Mouse (Mus musculus): ENCODE measurements around the gene Macrod1. TPM values are rescaled to one million over a fixed set of nuclear protein-coding genes. Genes with fewer than 3 reads are reported as not detected.

The Macrod1 gene
- total RNA-seq, 1 experiment from 2014 or later = 11.2 TPM

- no peak for ATAC-seq (replicated peaks in 1 of 2; ENCODE audit: insufficient read depth in 1 of 2, low FRiP score in 2 of 2, low TSS enrichment in 1 of 2, low read depth in 1 of 2, poor library complexity in 2 of 2, severe bottlenecking in 2 of 2)
These were observed 85.8 kb downstream of the Macrod1 start for GRCm38 (mm10) chr19:7142207-7142915.

DNA sequence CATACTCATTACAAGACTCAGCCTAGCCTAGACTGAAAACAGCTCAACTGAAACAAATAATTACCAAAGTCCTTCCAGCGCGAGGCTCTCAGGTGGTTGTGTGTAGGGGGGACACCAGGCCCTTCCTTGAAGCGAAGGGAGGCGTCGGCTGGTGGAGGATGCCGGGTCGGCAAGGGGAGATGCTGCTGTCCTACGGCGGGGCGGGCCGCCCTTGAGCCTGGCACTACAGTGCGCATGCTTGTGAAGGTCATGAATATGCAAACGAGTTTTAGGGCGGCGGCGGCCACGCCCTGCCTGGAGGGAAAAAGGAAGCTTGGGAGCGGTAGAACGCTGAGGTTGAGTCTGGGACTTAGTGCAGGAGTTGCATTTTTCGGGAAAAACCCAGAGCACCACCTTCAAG is 87.2 kb downstream of the Macrod1 start:
- peak; percentile 68 to 71 for ATAC-seq (replicated peaks in 1 of 2; ENCODE audit: insufficient read depth in 1 of 2, low FRiP score in 2 of 2, low TSS enrichment in 1 of 2, low read depth in 1 of 2, poor library complexity in 2 of 2, severe bottlenecking in 2 of 2)

GRCm38 (mm10) chr19:7144458-7144857 is 87.8 kb downstream of the Macrod1 start:
- ATAC-seq (replicated peaks in 1 of 2; ENCODE audit: insufficient read depth in 1 of 2, low FRiP score in 2 of 2, low TSS enrichment in 1 of 2, low read depth in 1 of 2, poor library complexity in 2 of 2, severe bottlenecking in 2 of 2) = no peak

- no peak for ATAC-seq (replicated peaks in 1 of 2; ENCODE audit: insufficient read depth in 1 of 2, low FRiP score in 2 of 2, low TSS enrichment in 1 of 2, low read depth in 1 of 2, poor library complexity in 2 of 2, severe bottlenecking in 2 of 2)
These were observed 89.8 kb downstream of the Macrod1 start for GRCm38 (mm10) chr19:7146376-7146775.

DNA sequence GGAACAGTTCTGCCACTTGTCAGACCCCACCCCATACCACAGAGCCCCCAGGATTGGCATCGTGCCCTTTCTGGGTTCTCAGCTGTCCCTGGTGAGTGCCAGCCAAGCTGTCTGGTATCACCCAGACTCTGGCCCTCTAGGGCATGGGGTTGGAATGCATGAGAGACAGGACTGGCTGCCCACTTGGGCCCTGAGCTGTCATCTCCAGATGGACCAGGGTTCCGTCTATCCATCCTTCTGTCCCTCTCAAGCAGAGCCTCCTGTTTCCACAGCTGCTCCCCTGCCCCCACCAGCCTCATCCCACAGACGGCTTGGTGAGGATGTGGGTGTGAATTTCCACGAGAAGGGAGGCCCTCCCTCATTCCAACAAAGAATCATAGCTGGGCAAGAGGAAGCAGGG is 91.5 kb downstream of the Macrod1 start:
- ATAC-seq (replicated peaks in 1 of 2; ENCODE audit: insufficient read depth in 1 of 2, low FRiP score in 2 of 2, low TSS enrichment in 1 of 2, low read depth in 1 of 2, poor library complexity in 2 of 2, severe bottlenecking in 2 of 2) = no peak

DNA sequence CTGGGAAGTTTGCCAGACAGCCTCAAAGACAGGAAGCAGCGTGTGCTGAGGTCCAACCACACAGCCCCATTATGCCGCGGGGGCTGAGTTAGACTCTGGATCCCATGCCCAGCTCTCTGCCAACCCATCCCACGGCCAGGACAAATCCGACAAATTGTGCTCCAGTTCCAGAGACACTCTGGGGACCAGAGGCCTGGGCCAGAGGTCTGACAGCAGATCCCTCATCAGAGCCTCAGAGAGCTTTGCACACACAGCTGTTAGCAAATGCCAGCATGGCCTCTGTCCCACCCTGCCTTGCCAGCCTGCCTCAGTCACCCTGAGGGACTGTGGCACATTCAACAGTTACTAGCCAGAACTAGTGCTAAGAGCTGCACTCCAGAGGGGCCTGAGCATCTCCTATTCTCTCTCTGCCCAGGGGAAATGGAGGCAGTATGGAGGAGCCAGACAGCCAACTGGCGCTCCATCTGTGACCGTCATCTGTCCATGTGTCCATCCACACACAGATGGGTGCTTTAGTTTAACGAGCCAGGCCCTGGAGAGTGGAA is 92.0 kb downstream of the Macrod1 start:
- ATAC-seq (replicated peaks in 1 of 2; ENCODE audit: insufficient read depth in 1 of 2, low FRiP score in 2 of 2, low TSS enrichment in 1 of 2, low read depth in 1 of 2, poor library complexity in 2 of 2, severe bottlenecking in 2 of 2) = no peak

GRCm38 (mm10) chr19:7149158-7149685 is 92.6 kb downstream of the Macrod1 start:
- ATAC-seq (replicated peaks in 1 of 2; ENCODE audit: insufficient read depth in 1 of 2, low FRiP score in 2 of 2, low TSS enrichment in 1 of 2, low read depth in 1 of 2, poor library complexity in 2 of 2, severe bottlenecking in 2 of 2) = no peak

GRCm38 (mm10) chr19:7151300-7151926 is 94.8 kb downstream of the Macrod1 start:
- ATAC-seq (replicated peaks in 1 of 2; ENCODE audit: insufficient read depth in 1 of 2, low FRiP score in 2 of 2, low TSS enrichment in 1 of 2, low read depth in 1 of 2, poor library complexity in 2 of 2, severe bottlenecking in 2 of 2) = no peak

GRCm38 (mm10) chr19:7151927-7152653 is 95.5 kb downstream of the Macrod1 start:
- ATAC-seq (replicated peaks in 1 of 2; ENCODE audit: insufficient read depth in 1 of 2, low FRiP score in 2 of 2, low TSS enrichment in 1 of 2, low read depth in 1 of 2, poor library complexity in 2 of 2, severe bottlenecking in 2 of 2) = no peak

GRCm38 (mm10) chr19:7153232-7153631 is 96.6 kb downstream of the Macrod1 start:
- no peak for ATAC-seq (replicated peaks in 1 of 2; ENCODE audit: insufficient read depth in 1 of 2, low FRiP score in 2 of 2, low TSS enrichment in 1 of 2, low read depth in 1 of 2, poor library complexity in 2 of 2, severe bottlenecking in 2 of 2)

- ATAC-seq (replicated peaks in 1 of 2; ENCODE audit: insufficient read depth in 1 of 2, low FRiP score in 2 of 2, low TSS enrichment in 1 of 2, low read depth in 1 of 2, poor library complexity in 2 of 2, severe bottlenecking in 2 of 2) = no peak
These were observed 98.6 kb downstream of the Macrod1 start for GRCm38 (mm10) chr19:7155196-7155595.

DNA sequence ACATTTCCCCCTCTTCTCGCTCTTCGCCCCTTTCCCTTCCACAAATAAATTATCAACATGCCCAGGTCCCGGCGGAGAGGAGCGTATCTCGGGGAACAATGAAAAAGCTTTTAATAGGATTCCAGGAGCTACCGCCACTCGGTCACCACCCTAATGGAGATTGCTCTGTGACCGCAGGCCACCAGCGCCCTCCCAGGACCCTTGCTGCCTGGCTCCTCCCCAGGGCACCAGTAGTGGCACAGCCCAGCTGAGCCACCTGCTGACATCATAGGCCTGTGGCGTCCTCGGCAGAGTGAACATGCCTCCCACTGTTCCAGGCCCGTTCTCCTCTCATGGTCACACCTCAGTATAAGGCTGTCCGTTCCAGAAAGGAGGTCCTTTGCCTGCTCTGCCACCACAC is 101.1 kb downstream of the Macrod1 start:
- ATAC-seq (replicated peaks in 1 of 2; ENCODE audit: insufficient read depth in 1 of 2, low FRiP score in 2 of 2, low TSS enrichment in 1 of 2, low read depth in 1 of 2, poor library complexity in 2 of 2, severe bottlenecking in 2 of 2) = no peak

GRCm38 (mm10) chr19:7160151-7160906 is 103.7 kb downstream of the Macrod1 start:
- ATAC-seq (replicated peaks in 1 of 2; ENCODE audit: insufficient read depth in 1 of 2, low FRiP score in 2 of 2, low TSS enrichment in 1 of 2, low read depth in 1 of 2, poor library complexity in 2 of 2, severe bottlenecking in 2 of 2) = no peak

DNA sequence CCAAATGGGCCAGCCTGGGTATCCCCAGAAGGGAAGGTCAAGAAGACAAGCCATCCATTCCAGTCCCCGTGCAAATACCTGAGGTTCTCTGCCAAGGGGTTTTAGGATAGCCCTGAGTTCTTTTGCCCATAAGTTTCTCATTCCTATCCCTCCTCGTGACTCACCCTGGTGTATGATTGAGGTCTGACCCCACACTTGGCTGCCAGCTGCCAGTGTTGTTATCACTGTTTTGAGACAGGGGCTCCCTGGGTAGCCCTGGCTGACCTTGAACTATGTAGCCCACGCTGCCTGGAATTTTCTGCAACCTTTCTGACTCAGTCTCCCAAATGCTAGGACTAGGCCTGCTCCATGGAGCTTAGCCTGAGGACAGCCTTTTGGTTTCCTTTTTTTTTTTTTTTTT is 104.5 kb downstream of the Macrod1 start:
- ATAC-seq (replicated peaks in 1 of 2; ENCODE audit: insufficient read depth in 1 of 2, low FRiP score in 2 of 2, low TSS enrichment in 1 of 2, low read depth in 1 of 2, poor library complexity in 2 of 2, severe bottlenecking in 2 of 2) = no peak

DNA sequence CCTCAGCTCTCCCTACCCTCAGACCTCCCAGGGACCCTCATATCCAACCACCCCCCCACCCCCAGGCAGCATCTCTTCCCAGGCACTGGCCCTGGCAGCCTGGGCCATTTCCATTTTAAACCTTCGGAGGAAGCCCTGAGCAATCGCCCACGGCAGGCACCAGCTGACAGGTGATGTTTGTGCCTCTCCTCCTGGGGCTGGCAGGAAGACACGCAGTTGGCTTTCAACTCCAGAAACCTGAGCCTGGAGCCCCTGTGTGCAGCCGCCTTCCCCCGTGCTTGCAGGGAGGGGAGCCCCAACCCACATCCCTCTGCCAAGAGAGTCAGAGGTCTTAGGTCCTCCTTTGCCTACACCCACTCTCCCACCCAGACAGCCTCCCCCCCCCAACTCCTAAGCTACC is 107.6 kb downstream of the Macrod1 start:
- no peak for ATAC-seq (replicated peaks in 1 of 2; ENCODE audit: insufficient read depth in 1 of 2, low FRiP score in 2 of 2, low TSS enrichment in 1 of 2, low read depth in 1 of 2, poor library complexity in 2 of 2, severe bottlenecking in 2 of 2)

DNA sequence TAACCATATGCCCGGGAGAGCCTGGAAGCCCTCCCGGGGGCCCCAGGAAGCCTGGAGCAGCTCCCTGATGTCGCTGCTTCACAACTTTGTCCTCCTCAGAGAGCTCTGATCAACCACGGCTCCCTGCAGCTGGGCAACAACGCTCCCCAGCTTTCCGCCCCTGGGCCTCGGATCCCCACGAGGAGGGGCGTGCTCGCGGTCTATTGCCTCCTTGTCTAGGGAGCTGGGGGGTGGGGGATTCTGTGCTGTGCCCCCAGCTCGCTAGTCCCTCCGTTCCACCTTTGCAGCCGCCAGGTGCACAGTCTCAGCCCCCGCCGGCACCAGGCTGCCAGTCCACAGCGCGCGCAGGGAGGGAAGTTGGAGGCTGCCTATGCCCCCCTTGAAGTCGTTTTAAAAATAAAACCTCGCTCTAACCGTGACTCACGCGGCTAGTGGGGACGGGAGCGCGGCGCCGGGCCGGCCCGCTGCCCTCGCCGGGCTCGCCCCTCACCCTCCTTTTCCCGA is 108.3 kb downstream of the Macrod1 start:
- ATAC-seq (replicated peaks in 1 of 2; ENCODE audit: insufficient read depth in 1 of 2, low FRiP score in 2 of 2, low TSS enrichment in 1 of 2, low read depth in 1 of 2, poor library complexity in 2 of 2, severe bottlenecking in 2 of 2) = peak; percentile 29 to 52; a peak in 3 of 4 replicates

DNA sequence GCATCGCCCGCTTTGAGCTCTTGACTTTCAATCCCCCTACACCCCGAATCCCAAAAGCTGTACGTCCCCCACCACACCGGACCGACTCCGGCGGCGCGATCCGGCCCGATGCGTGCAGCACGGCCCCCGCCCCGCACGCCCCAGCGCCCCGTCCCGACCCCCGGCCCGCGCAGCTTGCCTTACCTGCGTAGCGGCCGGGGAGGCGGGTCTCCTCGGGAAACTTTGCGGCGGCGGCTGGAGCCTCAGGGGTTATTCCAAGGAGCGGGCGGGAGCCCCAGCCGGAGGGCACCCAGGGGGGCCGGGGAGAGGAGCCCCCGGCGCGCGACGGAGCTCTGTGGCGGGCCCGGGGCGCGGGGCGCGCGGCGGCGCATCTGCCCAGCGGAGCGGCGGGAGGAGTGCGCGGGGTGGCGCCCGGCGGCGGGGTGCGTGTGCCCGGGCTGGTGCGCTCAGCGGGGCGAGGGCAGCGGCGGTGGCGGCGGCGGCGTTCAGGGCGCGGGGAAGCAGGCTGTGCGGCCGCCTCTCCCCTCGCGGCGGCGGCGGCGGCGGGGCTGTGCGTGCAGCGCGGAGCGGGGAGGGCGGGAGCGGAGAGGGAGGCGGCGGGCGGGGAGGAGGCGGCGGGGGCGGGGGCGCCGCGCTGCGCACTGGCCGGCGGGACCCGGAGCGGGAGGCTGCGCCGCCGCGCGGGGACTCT is 109.0 kb downstream of the Macrod1 start:
- ATAC-seq (replicated peaks in 1 of 2; ENCODE audit: insufficient read depth in 1 of 2, low FRiP score in 2 of 2, low TSS enrichment in 1 of 2, low read depth in 1 of 2, poor library complexity in 2 of 2, severe bottlenecking in 2 of 2) = no peak

All from hematopoietic stem cell, adult 5-6 weeks (primary cell).